Comparison of ENCODE assay signal across 12 mouse cellular contexts in the genomic region with DNA sequence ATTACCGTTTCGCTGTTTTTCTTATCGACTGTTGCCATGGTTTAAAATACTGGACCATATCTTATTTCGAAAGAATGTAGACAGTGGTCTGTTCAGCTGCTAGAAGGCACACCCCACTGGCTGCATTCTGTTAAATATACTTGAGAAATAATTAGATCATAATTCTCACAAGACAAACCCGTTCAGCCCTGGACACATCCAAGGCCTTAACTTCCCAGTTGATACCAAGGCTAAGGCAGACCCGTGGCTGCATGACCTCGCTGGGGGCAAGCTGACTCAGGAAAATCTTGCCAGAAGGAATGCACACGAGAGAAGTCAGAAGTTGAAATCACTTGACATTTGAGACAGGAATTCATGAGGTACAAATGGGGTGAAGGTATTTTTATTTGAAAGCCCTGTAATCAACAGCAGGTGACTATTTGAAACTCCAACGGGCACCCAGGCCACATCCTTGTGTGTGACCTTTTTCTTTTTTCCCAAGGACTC. TPM values are rescaled to one million over a fixed set of nuclear protein-coding genes. Genes with fewer than 3 reads are reported as not detected.
DNase-seq lines count a peak whose midpoint lies in the region; ATAC-seq and TF ChIP-seq lines count a peak whose summit lies in the region.
"Had no signal": no experiment of that assay in that cellular context is flagged by ENCODE, and none has a peak within 500 bp of the region (broad histone marks: within the 10 kb centered on the region; RNA-seq: fewer than 3 reads in every experiment).

No protein-coding gene starts in this region.

- H3K4me1 ChIP-seq in forebrain, embryonic 10.5 days: peaks cover 15% of the 10 kb centered on the region
- peaks cover 8% of the 10 kb centered on the region; the same call in 1 of the 2 replicates for H3K4me1 ChIP-seq in forebrain, embryonic 13.5 days
- H3K4me1 ChIP-seq in lung, postnatal 0 days (ENCODE audit: insufficient read depth, low read depth, low read length): peaks cover 6% of the 10 kb centered on the region; the same call in 1 of the 2 replicates
- H3K4me1 ChIP-seq in lung, adult 2 months (ENCODE audit: control insufficient read depth, insufficient read depth, low read length): peaks cover 3% of the 10 kb centered on the region; the same call in 1 of the 2 replicates
- H3K4me1 ChIP-seq in intestine, embryonic 16.5 days (ENCODE audit: control insufficient read depth, insufficient read depth, low read length): peaks cover 20% of the 10 kb centered on the region
- H3K4me1 ChIP-seq in stomach, embryonic 15.5 days: peaks cover 9% of the 10 kb centered on the region

- H3K27ac ChIP-seq in forebrain, embryonic 10.5 days: peak overlapping the region; percentile 58; the same call in 1 of the 2 replicates
- no peak overlapping the region for H3K27ac ChIP-seq in forebrain, embryonic 13.5 days
- H3K27ac ChIP-seq in lung, postnatal 0 days (ENCODE audit: low read length): peak overlapping the region; percentile 68; the same call in 1 of the 2 replicates
- H3K27ac ChIP-seq in intestine, embryonic 16.5 days (ENCODE audit: low read length): peak overlapping the region; percentile 65
- peak overlapping the region; percentile 40; the same call in 1 of the 2 replicates for H3K27ac ChIP-seq in stomach, embryonic 15.5 days
- H3K27ac ChIP-seq: hindbrain, embryonic 15.5 days had no signal

- no peak overlapping the region for H3K4me2 ChIP-seq in forebrain, embryonic 13.5 days
- H3K4me2 ChIP-seq in lung, postnatal 0 days (replicated peaks; ENCODE audit: low read depth, low read length): no peak overlapping the region
- H3K4me2 ChIP-seq in intestine, embryonic 16.5 days (ENCODE audit: low read depth, low read length): no peak overlapping the region
- H3K4me2 ChIP-seq in stomach, embryonic 15.5 days: no peak overlapping the region
- H3K4me2 ChIP-seq: hindbrain, embryonic 15.5 days had no signal

- TF ChIP-seq EP300 in lung, postnatal 0 days (IDR thresholded peaks at IDR 0.05): 0 out of 2 replicates have a peak, but pooled peaks have one; percentile 24

- no peak overlapping the region for H3K4me3 ChIP-seq in forebrain, embryonic 10.5 days
- no peak overlapping the region for H3K4me3 ChIP-seq in forebrain, embryonic 13.5 days
- no peak overlapping the region for H3K4me3 ChIP-seq in lung, postnatal 0 days (ENCODE audit: low read depth, low read length)
- H3K4me3 ChIP-seq in lung, adult 2 months (replicated peaks; ENCODE audit: extremely low read depth, low read depth, low read length): no peak overlapping the region
- H3K4me3 ChIP-seq in intestine, embryonic 16.5 days (ENCODE audit: low read length): no peak overlapping the region
- no peak overlapping the region for H3K4me3 ChIP-seq in stomach, embryonic 15.5 days (replicated peaks)
- H3K4me3 ChIP-seq: hindbrain, embryonic 15.5 days had no signal

- H3K36me3 ChIP-seq in forebrain, embryonic 10.5 days (replicated peaks): peaks cover 8% of the 10 kb centered on the region; the same call in 1 of the 2 replicates
- H3K36me3 ChIP-seq in forebrain, embryonic 13.5 days (ENCODE audit: poor library complexity, severe bottlenecking): peaks cover 8% of the 10 kb centered on the region; the same call in 1 of the 2 replicates
- H3K36me3 ChIP-seq in lung, postnatal 0 days (ENCODE audit: insufficient read depth, low read length): no peaks in the 10 kb centered on the region
- H3K36me3 ChIP-seq in intestine, embryonic 16.5 days (ENCODE audit: control insufficient read depth, insufficient read depth, low read length): no peaks in the 10 kb centered on the region
- H3K36me3 ChIP-seq in stomach, embryonic 15.5 days: no peaks in the 10 kb centered on the region
- H3K36me3 ChIP-seq: hindbrain, embryonic 15.5 days had no signal

- WGBS in forebrain, embryonic 10.5 days: 63% methylated on average over 9 of the region's 9 CpGs
- 86% methylated on average over 9 of the region's 9 CpGs for WGBS in forebrain, embryonic 13.5 days
- 36% methylated on average over 9 of the region's 9 CpGs for WGBS in lung, postnatal 0 days
- WGBS in lung, adult 2 months: 53% methylated on average over 9 of the region's 9 CpGs
- WGBS in intestine, embryonic 16.5 days: 32% methylated on average over 9 of the region's 9 CpGs
- 36% methylated on average over 9 of the region's 9 CpGs for WGBS in stomach, embryonic 15.5 days

- no peak for TF ChIP-seq CTCF in lung, postnatal 0 days (IDR thresholded peaks at IDR 0.05)
- no peak for TF ChIP-seq CTCF in lung, adult 2 months (IDR thresholded peaks at IDR 0.05; ENCODE audit: insufficient read depth, low read length)

- DNase-seq in forebrain, embryonic 10.5 days (ENCODE audit: extremely low spot score, low spot score): peak; percentile 35
- DNase-seq in lung, postnatal 0 days (ENCODE audit: low spot score): peak; percentile 73
- no peak for DNase-seq in lung, adult 2 months
- DNase-seq in retina, embryonic 14.5 days (ENCODE audit: low spot score): no peak
- no peak for DNase-seq in spleen, postnatal 36 days (ENCODE audit: low spot score in 2 of 2)
- DNase-seq: lung, postnatal 4 days; thymus, postnatal 25 days had no signal

- TF ChIP-seq POLR2A in lung, adult 2 months (IDR thresholded peaks at IDR 0.05; ENCODE audit: borderline replicate concordance, extremely low read depth, low read depth, low read length): no peak

- no peak overlapping the region for H3K9ac ChIP-seq in forebrain, embryonic 13.5 days
- no peak overlapping the region for H3K9ac ChIP-seq in lung, postnatal 0 days (replicated peaks; ENCODE audit: low read depth)
- no peak overlapping the region for H3K9ac ChIP-seq in intestine, embryonic 16.5 days (ENCODE audit: low read depth, low read length)
- no peak overlapping the region for H3K9ac ChIP-seq in stomach, embryonic 15.5 days
- H3K9ac ChIP-seq: hindbrain, embryonic 15.5 days had no signal

- H3K9me3 ChIP-seq in forebrain, embryonic 10.5 days: no peaks in the 10 kb centered on the region
- H3K9me3 ChIP-seq in forebrain, embryonic 13.5 days (replicated peaks): no peaks in the 10 kb centered on the region
- H3K9me3 ChIP-seq in lung, postnatal 0 days (ENCODE audit: low read length): no peaks in the 10 kb centered on the region
- H3K9me3 ChIP-seq in intestine, embryonic 16.5 days (ENCODE audit: control insufficient read depth, low read length): no peaks in the 10 kb centered on the region
- no peaks in the 10 kb centered on the region for H3K9me3 ChIP-seq in stomach, embryonic 15.5 days
- H3K9me3 ChIP-seq: hindbrain, embryonic 15.5 days had no signal

- no peaks in the 10 kb centered on the region for H3K27me3 ChIP-seq in forebrain, embryonic 10.5 days (ENCODE audit: poor library complexity, severe bottlenecking)
- H3K27me3 ChIP-seq in forebrain, embryonic 13.5 days: no peaks in the 10 kb centered on the region
- no peaks in the 10 kb centered on the region for H3K27me3 ChIP-seq in lung, postnatal 0 days (replicated peaks; ENCODE audit: insufficient read depth, low read length)
- no peaks in the 10 kb centered on the region for H3K27me3 ChIP-seq in intestine, embryonic 16.5 days (replicated peaks; ENCODE audit: control insufficient read depth, insufficient read depth, low read length)
- H3K27me3 ChIP-seq in stomach, embryonic 15.5 days (replicated peaks): no peaks in the 10 kb centered on the region
- H3K27me3 ChIP-seq: hindbrain, embryonic 15.5 days had no signal

- no peak for ATAC-seq in forebrain, embryonic 13.5 days
- peak; percentile 13; the same call in 1 of the 2 replicates for ATAC-seq in lung, postnatal 0 days
- no peak for ATAC-seq in intestine, embryonic 16.5 days
- ATAC-seq in stomach, embryonic 15.5 days (ENCODE audit: insufficient read depth, low FRiP score, low read depth): no peak
- ATAC-seq: activated CD4-positive, CD25-positive, alpha-beta regulatory T cell, adult 4 months had no signal

RNA-seq across cellular contexts. Expression of a gene that starts 25.5 kb away (rescaled TPM):
- polyA plus RNA-seq in forebrain, embryonic 10.5 days (2016; fragmentation: Nextera tagmentation; extraction: Ambion mirVana): 14.1 and 14.2 TPM in 2 replicates
- polyA plus RNA-seq in forebrain, embryonic 13.5 days (2015; fragmentation: Nextera tagmentation; extraction: Ambion mirVana): 9.9 and 10.7 TPM in 2 replicates
- 7.3 and 7.5 TPM in 2 replicates for polyA plus RNA-seq in lung, postnatal 0 days (2015; fragmentation: Nextera tagmentation; extraction: Ambion mirVana)
- polyA plus RNA-seq in lung, adult 2 months (2012; rRNA removed): 2.6 and 4.0 TPM in 2 replicates
- 9.3 and 11.4 TPM in 2 replicates for polyA plus RNA-seq in intestine, embryonic 16.5 days (2015; fragmentation: Nextera tagmentation; extraction: Ambion mirVana)
- 11.9 and 12.9 TPM in 2 replicates for polyA plus RNA-seq in stomach, embryonic 15.5 days (2015; fragmentation: Nextera tagmentation; extraction: Ambion mirVana)

RNA-seq across cellular contexts. Expression of a gene that starts 25.7 kb away (rescaled TPM):
- 63.7 and 66.0 TPM in 2 replicates for polyA plus RNA-seq in forebrain, embryonic 10.5 days (2016; fragmentation: Nextera tagmentation; extraction: Ambion mirVana)
- polyA plus RNA-seq in forebrain, embryonic 13.5 days (2015; fragmentation: Nextera tagmentation; extraction: Ambion mirVana): 62.6 and 63.9 TPM in 2 replicates
- 35.5 and 35.6 TPM in 2 replicates for polyA plus RNA-seq in lung, postnatal 0 days (2015; fragmentation: Nextera tagmentation; extraction: Ambion mirVana)
- polyA plus RNA-seq in lung, adult 2 months (2012; rRNA removed): 5.3 and 7.4 TPM in 2 replicates
- 45.2 and 56.8 TPM in 2 replicates for polyA plus RNA-seq in intestine, embryonic 16.5 days (2015; fragmentation: Nextera tagmentation; extraction: Ambion mirVana)
- 53.7 and 62.2 TPM in 2 replicates for polyA plus RNA-seq in stomach, embryonic 15.5 days (2015; fragmentation: Nextera tagmentation; extraction: Ambion mirVana)

Comparison
In these comparisons a context has a peak if more than half of its experiments do, and no peak if none do; other contexts are left out.
1. DNase-seq: peak in forebrain, embryonic 10.5 days (single experiment) and lung, postnatal 0 days (single experiment); none in lung, adult 2 months (single experiment), retina, embryonic 14.5 days (single experiment) and spleen, postnatal 36 days (0 of 2).